Mouse (Mus musculus) heart, embryonic 14.5 days (tissue): ENCODE data around the gene Ciz1. TPM values are rescaled to one million over a fixed set of nuclear protein-coding genes. Genes with fewer than 3 reads are reported as not detected.
A peak's percentile ranks its signal among the peaks of the same experiment; 100 is the strongest.
"Not testable (repeated sequence)": the region's sequence is repeated elsewhere in the genome, so short reads cannot be mapped to it uniquely, and the experiment has no call there.

ENCODE experiments used
- ATAC-seq: fragments of 200-750 bp; cut with Nextera tagmentation; 2 replicates; pipeline ENCODE4 v1.8.0; 2017; ENCODE audit warnings: low read depth, moderate TSS enrichment; ENCODE audit not compliant: insufficient number of reproducible peaks, insufficient read depth, low FRiP score
- H3K27ac ChIP-seq, 2 experiments: fragments of 200-500 bp in 1 of 2; fragments of 300-500 bp in 1 of 2; sonication (generic) in 1 of 2; replicated peaks in 1 of 2; 2 replicates each; pipeline ENCODE4 v1.5.1; 2012 to 2014; ENCODE audit warnings: low read depth in 2 of 2, low read length in 2 of 2, control low read depth in 1 of 2, mild to moderate bottlenecking in 1 of 2, mixed read lengths in 1 of 2; ENCODE audit not compliant: control insufficient read depth in 1 of 2, insufficient read depth in 1 of 2
- H3K27me3 ChIP-seq: fragments of 300-500 bp; sonication (generic); 2 replicates; pipeline ENCODE4 v1.6.1; 2014; ENCODE audit warnings: mild to moderate bottlenecking, low read length, control low read depth; ENCODE audit not compliant: control insufficient read depth, insufficient read depth
- H3K36me3 ChIP-seq: fragments of 300-500 bp; sonication (generic); 2 replicates; pipeline ENCODE4 v1.6.1; 2014; ENCODE audit warnings: mild to moderate bottlenecking, control low read depth, low read length, mixed read lengths; ENCODE audit not compliant: control insufficient read depth, insufficient read depth
- H3K4me1 ChIP-seq, 2 experiments: fragments of 200-500 bp in 1 of 2; fragments of 300-500 bp in 1 of 2; sonication (generic) in 1 of 2; 2 replicates each; pipeline ENCODE4 v1.6.1; 2012 to 2014; ENCODE audit warnings: low read length in 2 of 2, control low read depth in 1 of 2, mixed read lengths in 1 of 2; ENCODE audit not compliant: control insufficient read depth in 2 of 2, insufficient read depth in 2 of 2
- H3K4me2 ChIP-seq: fragments of 300-500 bp; sonication (generic); 2 replicates; pipeline ENCODE4 v1.6.1; 2014; ENCODE audit warnings: mild to moderate bottlenecking, low read length
- H3K4me3 ChIP-seq, 2 experiments: fragments of 200-500 bp in 1 of 2; fragments of 300-500 bp in 1 of 2; sonication (generic) in 1 of 2; 2 replicates each; pipeline ENCODE4 v1.5.1; 2012 to 2014; ENCODE audit warnings: low read length in 2 of 2, mild to moderate bottlenecking in 2 of 2, control low read depth in 1 of 2, low read depth in 1 of 2, moderate library complexity in 1 of 2; ENCODE audit not compliant: control insufficient read depth in 1 of 2, insufficient read depth in 1 of 2
- H3K9ac ChIP-seq: fragments of 300-500 bp; sonication (generic); 2 replicates; pipeline ENCODE4 v1.6.1; 2014; ENCODE audit warnings: mild to moderate bottlenecking, low read length
- H3K9me3 ChIP-seq: fragments of 300-500 bp; sonication (generic); 2 replicates; pipeline ENCODE4 v1.6.1; 2016; ENCODE audit warnings: low read length, control low read depth; ENCODE audit not compliant: control insufficient read depth
- WGBS: fragments of 180-500 bp; shearing (Covaris S2); extraction: QIAGEN DNeasy Blood & Tissue Kit; methylation state at CpG from one replicate; pipeline ENCODE4 v1.1.7; 2014; 5-methylcytosine and 5-hydroxymethylcytosine counted together
- polyA plus RNA-seq: library from polyadenylated mRNA; unstranded; fragments of >200 nt; fragmentation: Nextera tagmentation; extraction: Ambion mirVana; gene quantifications from 2 replicates; pipeline ENCODE4 v1.2.1, GENCODE M21; 2014

The Ciz1 gene
- polyA plus RNA-seq, 1 experiment from 2014 or later, result 28.8 TPM

DNA sequence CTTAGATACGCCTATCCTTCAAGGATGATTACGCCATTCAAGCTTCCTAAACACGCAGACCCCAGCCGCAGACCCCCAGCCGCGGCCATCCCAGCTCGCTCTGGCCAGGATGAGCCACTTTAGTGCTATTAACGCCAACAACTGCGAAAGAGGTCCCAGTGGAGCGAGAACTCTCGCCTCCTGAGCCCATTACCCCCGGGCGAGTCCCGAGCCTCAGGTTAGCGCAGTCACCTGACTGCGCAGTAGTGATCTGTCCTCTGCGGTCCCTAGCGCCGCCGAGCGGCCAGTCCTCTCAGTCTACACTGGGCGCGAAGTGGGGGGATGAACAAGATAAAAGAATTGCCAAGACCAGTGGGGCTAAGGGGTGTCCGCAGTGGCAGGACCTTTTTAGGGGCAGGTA lies 9.3 kb downstream of the Ciz1 start:
- H3K4me2 ChIP-seq, result peak overlapping the region; percentile 86
- peak overlapping the region; percentile 67 for H3K9ac ChIP-seq
- peaks cover 11 to 21% of the 10 kb centered on the region in 2 experiments for H3K4me1 ChIP-seq
- peak; percentile 62; the same call in 1 of the 2 replicates for ATAC-seq
- peak overlapping the region; percentile 40 to 45 for H3K4me3 ChIP-seq
- no peaks in the 10 kb centered on the region; the same call in 1 of the 2 replicates for H3K27me3 ChIP-seq
- no peak overlapping the region for H3K27ac ChIP-seq
- WGBS, result under 1% methylated on average over 24 of the region's 24 CpGs
- no peaks in the 10 kb centered on the region for H3K9me3 ChIP-seq
- peaks cover 23% of the 10 kb centered on the region for H3K36me3 ChIP-seq

DNA sequence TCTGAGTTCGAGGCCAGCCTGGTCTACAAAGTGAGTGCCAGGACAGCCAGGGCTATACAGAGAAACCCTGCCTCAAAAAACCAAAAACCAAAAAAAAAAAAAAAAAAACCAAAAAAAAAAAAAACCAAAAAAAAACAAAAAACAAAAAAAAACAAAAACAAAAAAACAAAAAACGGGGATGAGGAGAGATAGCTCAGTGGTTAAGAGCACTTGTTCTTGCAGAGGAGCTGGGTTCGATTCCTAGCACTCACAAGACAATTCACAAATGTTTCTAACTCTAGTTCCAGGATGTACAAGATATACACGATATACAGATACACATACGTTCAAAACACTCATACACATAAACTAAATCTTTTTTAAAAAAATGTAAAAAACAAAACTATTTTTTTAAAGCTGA lies 10.1 kb downstream of the Ciz1 start:
- Histone ChIP-seq H3K9ac (peak overlapping the region; percentile 78), H3K4me1 (peaks cover 11 to 21% of the 10 kb centered on the region in 2 experiments), H3K4me2 (peak overlapping the region; percentile 79), H3K27ac (peak overlapping the region in 1 of 2 experiments; percentile 76; a peak in 2 of 4 replicates), H3K4me3 (peak overlapping the region; percentile 69 to 80), H3K36me3 (peaks cover 30% of the 10 kb centered on the region)
- not testable (repeated sequence) for H3K9me3 ChIP-seq, H3K27me3 ChIP-seq, ATAC-seq
- 39% methylated on average over 5 of the region's 5 CpGs for WGBS

DNA sequence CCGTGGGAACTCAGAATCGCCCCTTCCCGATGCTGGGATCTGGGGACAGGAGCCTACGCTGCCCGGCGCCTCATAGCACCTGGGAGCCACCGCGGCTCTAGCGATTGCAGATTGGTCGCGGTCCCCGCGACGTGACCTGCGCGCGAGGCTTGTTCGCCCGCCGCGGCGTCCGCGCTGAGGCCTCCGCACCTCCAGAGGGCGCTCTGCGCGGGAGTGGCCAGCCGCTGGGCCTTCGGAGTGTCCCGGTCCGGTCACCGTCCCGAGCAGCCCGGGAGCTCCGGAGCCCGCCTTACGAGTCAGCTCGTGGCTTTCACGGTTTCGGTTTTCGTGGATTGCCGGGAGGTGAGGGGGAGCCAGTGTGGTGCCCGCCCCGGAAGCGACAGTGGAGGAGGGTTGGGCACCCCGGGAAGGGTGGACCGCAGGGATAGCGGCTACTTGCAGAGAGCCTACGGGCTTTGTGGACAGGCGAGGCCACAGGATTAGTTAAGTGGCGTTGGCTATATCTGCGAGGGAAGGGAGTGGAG lies 10.8 kb downstream of the Ciz1 start:
- Histone ChIP-seq H3K9me3 (no peaks in the 10 kb centered on the region), H3K4me1 (peaks cover 11 to 21% of the 10 kb centered on the region in 2 experiments), H3K4me2 (peak overlapping the region; percentile 79), H3K4me3 (peak overlapping the region; percentile 69 to 80), H3K9ac (peak overlapping the region; percentile 78), H3K36me3 (peaks cover 36% of the 10 kb centered on the region), H3K27me3 (no peaks in the 10 kb centered on the region; the same call in 1 of the 2 replicates), H3K27ac (peak overlapping the region; percentile 76 to 79)
- peak; percentile 77 for ATAC-seq
- under 1% methylated on average over 51 of the region's 53 CpGs for WGBS

DNA sequence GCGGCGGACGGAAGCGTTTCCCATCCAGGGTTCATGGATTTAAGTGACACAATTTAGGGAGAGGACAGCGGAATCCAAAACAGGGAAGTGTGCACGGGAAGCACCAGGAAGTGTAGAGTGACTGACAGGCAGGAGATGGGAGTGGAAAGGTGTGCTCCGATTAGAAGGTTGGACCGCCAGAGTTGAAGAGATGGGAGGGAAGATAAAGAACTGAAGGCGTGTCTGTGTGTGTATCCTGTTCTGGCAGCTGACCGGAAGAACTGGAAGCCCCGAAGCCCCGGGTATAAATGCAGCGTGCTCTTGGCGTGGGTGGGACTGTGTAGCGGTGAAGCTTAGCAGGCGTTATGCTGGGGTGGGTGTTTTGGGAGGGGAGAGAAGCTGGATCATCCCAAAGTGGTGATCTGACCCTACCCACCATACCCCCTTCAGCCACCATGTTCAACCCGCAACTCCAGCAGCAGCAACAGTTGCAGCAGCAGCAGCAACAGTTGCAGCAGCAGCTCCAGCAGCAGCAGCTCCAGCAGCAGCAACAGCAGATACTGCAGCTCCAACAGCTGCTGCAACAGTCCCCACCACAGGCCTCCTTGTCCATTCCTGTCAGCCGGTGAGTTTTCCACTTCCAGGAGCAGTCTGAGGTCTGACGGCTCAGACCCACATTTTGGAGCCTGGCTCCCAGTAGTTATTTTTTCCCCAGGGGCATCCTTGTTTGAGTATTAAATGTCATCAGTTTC lies 11.4 kb downstream of the Ciz1 start:
- Histone ChIP-seq H3K9me3 (no peaks in the 10 kb centered on the region), H3K9ac (peak overlapping the region; percentile 78), H3K27me3 (no peaks in the 10 kb centered on the region; the same call in 1 of the 2 replicates), H3K27ac (peak overlapping the region; percentile 76 to 79), H3K4me2 (peak overlapping the region; percentile 79), H3K36me3 (peaks cover 43% of the 10 kb centered on the region), H3K4me3 (peak overlapping the region; percentile 69 to 80), H3K4me1 (peaks cover 11 to 21% of the 10 kb centered on the region in 2 experiments)
- ATAC-seq, result no peak
- 6% methylated on average over 19 of the region's 19 CpGs for WGBS

DNA sequence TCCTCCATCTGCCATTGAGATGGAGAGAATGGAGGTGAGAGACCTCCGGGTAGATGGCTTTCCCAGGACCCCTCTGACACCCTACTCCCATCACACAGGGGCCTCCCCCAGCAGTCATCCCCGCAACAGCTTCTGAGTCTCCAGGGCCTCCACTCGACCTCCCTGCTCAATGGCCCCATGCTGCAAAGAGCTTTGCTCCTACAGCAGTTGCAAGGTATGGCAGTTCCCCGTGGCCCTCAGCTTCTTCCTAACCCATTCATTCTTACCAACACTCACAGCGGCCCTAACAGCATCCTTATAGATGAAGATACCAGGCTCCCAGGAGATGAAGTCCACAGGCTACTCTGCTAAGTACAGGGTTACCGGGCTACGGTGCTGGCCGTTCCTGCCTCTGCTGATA lies 12.0 kb downstream of the Ciz1 start:
- H3K9me3 ChIP-seq, result no peaks in the 10 kb centered on the region
- peak overlapping the region; percentile 69 to 80; a peak in 2 of 4 replicates for H3K4me3 ChIP-seq
- no peaks in the 10 kb centered on the region; the same call in 1 of the 2 replicates for H3K27me3 ChIP-seq
- H3K4me1 ChIP-seq, result peaks cover 11 to 21% of the 10 kb centered on the region in 2 experiments
- no peak for ATAC-seq
- 78% methylated on average over 8 of the region's 8 CpGs for WGBS
- H3K4me2 ChIP-seq, result peak overlapping the region; percentile 79
- no peak overlapping the region; a peak in 1 of 4 replicates for H3K27ac ChIP-seq
- H3K9ac ChIP-seq, result peak overlapping the region; percentile 78; the same call in 1 of the 2 replicates
- peaks cover 47% of the 10 kb centered on the region for H3K36me3 ChIP-seq

DNA sequence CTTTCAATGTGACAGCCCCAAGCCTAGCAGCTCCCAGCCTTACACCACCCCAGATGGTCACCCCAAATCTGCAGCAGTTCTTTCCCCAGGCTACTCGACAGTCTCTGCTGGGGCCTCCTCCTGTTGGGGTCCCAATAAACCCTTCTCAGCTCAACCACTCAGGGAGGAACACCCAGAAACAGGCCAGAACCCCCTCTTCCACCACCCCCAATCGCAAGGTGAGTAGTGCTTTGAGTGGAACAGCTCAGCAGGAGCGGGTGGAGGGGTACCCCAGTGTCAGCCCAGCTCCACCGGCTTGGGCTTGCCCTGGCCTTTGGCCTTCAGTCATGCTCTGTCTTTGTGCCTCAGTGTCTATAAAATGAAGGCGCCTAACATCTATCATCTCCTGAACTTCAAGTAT lies 15.2 kb downstream of the Ciz1 start:
- peaks cover 6 to 9% of the 10 kb centered on the region in 2 experiments for H3K4me1 ChIP-seq
- WGBS, result 92% methylated on average over 5 of the region's 5 CpGs
- peaks cover 79% of the 10 kb centered on the region for H3K36me3 ChIP-seq
- no peak for ATAC-seq
- no peak overlapping the region for H3K4me3 ChIP-seq
- no peak overlapping the region for H3K4me2 ChIP-seq
- H3K27ac ChIP-seq, result no peak overlapping the region
- H3K9ac ChIP-seq, result no peak overlapping the region
- H3K27me3 ChIP-seq, result no peaks in the 10 kb centered on the region
- no peaks in the 10 kb centered on the region for H3K9me3 ChIP-seq

DNA sequence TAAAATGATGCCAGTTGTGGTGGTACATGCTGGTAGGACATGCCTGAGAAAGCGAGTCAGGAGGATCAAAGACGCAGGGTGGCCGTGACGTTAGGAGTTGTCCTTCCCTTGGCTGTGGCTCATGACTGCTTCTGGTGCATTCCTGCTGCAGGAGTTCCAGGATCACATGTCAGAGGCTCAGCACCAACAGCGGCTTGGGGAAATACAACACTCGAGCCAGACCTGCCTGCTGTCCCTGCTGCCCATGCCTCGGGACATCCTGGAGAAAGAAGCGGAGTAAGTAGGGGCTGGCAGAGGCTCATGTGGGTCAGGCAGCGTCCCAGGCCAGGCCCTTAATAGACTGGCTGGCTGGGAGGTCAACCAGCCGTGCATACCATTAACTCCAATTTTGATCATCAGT lies 22.1 kb downstream of the Ciz1 start:
- Histone ChIP-seq H3K9ac (no peak overlapping the region), H3K9me3 (no peaks in the 10 kb centered on the region), H3K4me1 (peaks cover 4 to 13% of the 10 kb centered on the region in 2 experiments), H3K4me3 (no peak overlapping the region), H3K4me2 (no peak overlapping the region), H3K27me3 (no peaks in the 10 kb centered on the region), H3K27ac (no peak overlapping the region), H3K36me3 (peaks cover 93% of the 10 kb centered on the region)
- no peak for ATAC-seq
- 65% methylated on average over 10 of the region's 10 CpGs for WGBS
